Mouse (Mus musculus) urinary bladder, postnatal 25 days (tissue): ENCODE results near the gene Hist1h4d.
"Not testable (repeated sequence)": the region's sequence is repeated elsewhere in the genome, so short reads cannot be mapped to it uniquely, and the experiment has no call there.

ENCODE experiments used
- DNase-seq: peaks from one replicate; pipeline ENCODE4 v3.0.0; 2022; ENCODE audit warnings: low spot score

Gene Hist1h4d

GRCm38 (mm10) chr13:23581408-23582218 is at the start of gene Hist1h4d:
Gene Hist1h4d (plus strand): TSS chr13:23581598.
- DNase-seq: peak; percentile 94

DNA sequence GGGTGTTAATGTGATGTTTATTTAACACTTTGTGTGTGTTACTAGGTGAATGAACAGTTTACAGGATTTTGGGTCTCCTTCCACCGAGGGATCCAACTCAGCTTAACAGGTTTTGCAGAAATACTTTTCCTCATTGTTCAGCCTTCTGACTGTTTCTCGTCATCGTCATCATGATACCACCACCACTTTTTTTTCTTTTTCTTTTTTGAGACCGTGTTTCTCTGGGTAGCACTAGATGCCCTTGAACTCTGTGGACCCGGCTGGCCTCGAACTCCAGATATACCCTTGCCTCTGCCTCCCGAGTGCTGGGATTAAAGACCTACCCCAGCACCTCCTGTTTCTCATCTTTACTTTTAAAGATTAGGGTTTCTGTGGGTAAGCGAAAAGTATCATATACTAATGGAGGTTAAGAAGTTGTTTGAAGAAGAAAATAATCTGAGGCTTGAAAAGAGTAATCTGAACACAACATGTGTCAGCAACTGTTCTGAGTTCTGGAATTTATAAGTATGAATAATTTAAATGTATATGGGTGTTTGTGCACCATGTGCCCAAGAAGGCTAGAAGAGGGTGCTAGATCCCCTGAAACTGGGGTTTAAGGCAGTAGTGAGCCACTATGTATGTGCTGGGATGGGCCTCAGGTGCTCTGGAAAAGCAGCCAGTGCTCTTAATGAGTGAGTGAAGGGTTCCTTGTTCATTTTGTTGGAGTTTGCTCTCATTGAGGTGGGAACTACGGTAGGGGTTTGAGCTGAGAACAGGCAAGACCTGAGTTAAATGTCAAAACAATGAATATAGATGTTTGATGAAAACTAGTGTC is 48.9 kb upstream of the Hist1h4d start:
- no peak for DNase-seq

DNA sequence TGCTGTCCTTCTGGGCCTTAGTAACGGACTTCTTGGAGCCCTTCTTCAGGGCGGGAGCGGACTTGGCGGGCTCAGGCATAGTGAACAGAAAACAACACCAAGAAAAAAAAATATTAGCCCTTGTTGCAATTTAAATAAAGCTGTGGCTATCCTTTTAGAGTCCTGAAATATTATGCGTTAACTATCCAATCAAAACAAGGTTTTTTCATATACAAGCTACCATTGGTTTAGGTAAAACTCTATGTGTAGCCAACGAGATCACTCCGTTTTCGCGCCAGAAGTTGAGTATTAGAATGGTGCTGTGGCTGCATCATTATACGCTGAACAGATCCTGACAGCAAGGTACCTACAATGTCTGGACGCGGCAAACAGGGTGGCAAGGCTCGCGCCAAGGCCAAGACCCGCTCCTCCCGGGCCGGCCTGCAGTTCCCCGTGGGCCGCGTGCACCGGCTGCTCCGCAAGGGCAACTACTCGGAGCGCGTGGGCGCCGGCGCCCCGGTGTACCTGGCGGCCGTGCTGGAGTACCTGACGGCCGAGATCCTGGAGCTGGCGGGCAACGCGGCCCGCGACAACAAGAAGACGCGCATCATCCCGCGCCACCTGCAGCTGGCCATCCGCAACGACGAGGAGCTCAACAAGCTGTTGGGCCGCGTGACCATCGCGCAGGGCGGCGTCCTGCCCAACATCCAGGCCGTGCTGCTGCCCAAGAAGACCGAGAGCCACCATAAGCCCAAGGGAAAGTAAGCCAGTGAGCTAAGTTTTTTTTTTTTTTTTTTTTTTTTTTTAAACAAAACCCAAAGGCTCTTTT is 47.6 kb upstream of the Hist1h4d start, which contains the start of gene Hist1h2af:
Hist1h2af (plus strand) TSS at position 347 of the 808 bp plus-strand sequence.
- DNase-seq: peak; percentile 40

GRCm38 (mm10) chr13:23534368-23535131 is 46.8 kb upstream of the Hist1h4d start:
- DNase-seq: no peak

GRCm38 (mm10) chr13:23535137-23536075 is 46.0 kb upstream of the Hist1h4d start, which contains the start of gene Hist1h3g:
Gene Hist1h3g (plus strand): TSS chr13:23535422.
- DNase-seq: peak; percentile 61

DNA sequence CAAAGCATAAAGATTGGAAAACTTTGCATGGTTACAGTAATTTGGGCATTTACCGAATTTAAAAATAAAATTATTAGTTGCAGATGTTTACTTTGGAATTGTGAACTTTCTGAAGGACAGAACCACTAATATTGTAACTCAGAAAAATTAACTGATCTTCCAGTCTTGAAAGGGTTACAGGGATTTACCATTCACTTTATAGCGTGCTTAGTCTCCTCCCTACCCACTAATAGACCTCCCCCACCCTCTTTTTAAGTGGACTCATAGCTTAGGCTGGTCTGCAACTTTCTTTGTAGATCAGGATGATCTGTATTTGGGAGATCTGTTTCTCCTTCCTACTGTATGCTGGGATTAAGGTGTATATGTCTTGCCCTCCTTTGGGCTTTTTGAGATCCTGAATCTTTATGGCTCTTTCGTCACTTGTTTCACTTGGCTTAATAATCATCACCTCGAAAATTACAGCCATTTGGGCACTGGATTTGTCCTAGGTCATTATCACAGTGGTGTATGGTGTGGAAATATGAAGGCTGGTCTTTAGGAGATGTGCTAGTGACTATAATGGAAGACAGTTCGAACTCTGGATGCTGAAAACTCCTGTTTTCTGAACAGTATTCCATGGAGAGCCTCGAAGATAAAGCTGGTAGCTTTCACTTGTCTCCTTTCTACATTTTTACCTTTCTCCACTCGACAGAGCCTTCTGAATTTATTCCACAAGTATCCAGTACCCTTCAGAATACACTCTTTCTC is 45.1 kb upstream of the Hist1h4d start:
- no peak for DNase-seq

DNA sequence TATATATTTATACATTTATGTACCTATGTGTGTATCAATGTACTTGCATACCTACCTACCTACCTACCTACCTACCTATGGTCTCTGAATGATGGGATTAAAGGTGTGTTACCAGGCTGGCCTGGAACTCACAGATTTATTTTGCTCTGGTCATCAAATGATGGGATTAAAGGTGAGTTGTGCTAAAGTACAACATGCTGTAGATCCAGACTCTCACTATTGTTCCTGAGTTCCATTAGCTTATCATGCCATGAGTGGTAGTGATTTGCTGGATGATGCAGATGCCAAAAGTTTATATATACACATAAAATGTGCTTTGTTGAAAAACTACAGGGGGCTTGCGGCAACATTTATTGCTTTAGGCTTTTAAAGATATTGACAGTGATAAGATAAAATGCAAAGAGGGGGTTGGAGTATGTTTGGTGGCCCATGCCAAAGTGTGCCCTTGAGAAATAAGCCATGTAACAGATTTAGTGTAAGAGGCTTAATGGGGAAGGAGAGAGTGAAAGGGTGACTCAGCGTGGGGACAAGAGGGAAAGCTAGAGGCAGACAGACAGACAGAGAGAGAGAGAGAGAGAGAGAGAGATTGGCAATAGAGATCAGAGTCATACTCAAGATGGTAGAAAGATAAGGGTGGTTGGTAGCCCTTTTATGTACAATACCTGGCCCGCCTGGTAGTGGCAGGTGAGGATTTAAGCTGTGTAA is 44.2 kb upstream of the Hist1h4d start:
- DNase-seq: no peak

DNA sequence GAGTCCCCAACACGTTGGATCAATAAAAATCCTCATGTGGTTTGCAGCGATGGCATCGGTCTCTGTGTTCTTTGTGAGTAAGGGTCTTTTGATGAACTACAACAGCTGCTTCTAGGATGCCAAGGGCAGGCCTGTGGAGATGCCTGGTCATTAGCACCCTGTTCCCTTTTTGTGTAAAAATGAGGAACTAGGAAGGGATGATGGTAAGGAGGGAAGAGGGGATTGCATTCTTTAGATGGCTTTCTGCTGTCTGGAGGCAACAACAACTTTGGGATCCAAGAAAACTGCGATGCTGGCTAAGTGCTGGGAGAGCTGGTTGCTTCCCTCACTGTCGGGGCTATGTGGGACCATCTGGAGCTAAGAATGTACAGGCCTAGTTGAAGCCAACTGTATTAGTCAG is 43.1 kb upstream of the Hist1h4d start:
- no peak for DNase-seq

- DNase-seq: not testable (repeated sequence)
These were observed 41.6 kb upstream of the Hist1h4d start for GRCm38 (mm10) chr13:23539821-23540220.

DNA sequence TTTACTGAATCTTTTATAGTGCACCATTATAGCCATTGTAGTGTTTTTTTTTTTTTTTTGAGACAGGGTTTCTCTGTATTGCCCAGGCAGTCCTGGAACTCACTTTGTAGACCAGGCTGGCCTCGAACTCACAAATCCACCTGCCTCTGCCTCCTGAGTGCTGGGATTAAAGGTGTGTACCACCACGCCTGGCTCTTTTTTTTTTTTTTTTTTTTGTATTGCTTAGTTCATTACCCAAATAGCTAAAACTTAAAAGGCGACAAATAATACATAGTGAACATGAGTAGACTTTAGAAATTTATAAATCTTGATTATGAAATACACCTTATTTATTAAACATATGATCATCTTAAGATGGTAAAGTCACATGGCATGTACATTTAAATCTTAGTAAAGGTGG is 39.9 kb upstream of the Hist1h4d start:
- DNase-seq: no peak

GRCm38 (mm10) chr13:23542225-23542980 is 39.0 kb upstream of the Hist1h4d start:
- not testable (repeated sequence) for DNase-seq

DNA sequence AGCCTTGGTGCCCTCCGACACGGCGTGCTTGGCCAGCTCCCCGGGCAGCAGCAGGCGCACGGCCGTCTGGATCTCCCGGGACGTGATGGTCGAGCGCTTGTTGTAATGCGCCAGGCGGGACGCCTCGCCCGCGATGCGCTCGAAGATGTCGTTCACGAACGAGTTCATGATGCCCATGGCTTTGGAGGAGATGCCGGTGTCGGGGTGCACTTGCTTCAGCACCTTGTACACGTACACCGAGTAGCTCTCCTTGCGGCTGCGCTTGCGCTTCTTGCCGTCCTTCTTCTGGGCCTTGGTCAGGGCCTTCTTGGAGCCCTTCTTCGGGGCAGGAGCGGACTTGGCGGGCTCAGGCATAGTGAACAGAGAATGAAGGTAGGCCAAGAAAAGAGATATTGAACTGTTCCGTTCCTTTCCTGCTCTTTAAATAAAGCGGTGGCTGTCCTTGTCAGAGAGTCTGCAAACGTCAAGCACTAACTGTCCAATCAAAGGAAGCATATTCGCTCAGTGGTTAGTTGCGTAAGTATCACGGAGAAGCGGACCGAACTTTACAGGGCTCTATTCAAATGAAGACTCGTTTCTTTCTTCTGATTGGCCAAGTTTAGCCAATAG is 38.3 kb upstream of the Hist1h4d start, which contains the start of gene Hist1h2bh:
Hist1h2bh (minus strand) TSS at position 394 of the 609 bp plus-strand sequence.
- DNase-seq: not testable (repeated sequence)

GRCm38 (mm10) chr13:23543965-23544786 is 37.2 kb upstream of the Hist1h4d start, which contains the start of gene Hist1h3f:
Gene Hist1h3f (plus strand): TSS chr13:23544052.
- DNase-seq: peak; percentile 48

- not testable (repeated sequence) for DNase-seq
These were observed 36.6 kb upstream of the Hist1h4d start for GRCm38 (mm10) chr13:23544787-23545120.

DNA sequence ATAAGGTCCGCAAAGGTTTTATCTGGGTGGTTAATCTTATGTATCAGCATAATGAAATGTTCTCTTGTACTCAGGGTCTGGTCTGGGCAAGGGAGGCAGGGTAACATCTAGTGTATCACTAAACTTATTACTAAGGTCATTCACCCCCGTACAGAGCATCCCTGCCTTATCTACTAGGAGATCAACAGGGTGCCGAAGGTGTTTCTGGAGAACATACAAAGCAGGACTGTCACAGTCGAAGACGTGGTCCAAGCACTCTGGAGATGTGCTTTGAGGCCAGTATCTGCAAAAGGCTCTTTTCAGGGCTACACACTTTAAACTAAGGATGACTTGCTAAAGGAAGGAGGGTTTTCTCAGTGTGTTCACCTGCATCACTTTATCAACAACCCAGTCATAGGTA is 34.7 kb upstream of the Hist1h4d start:
- no peak for DNase-seq

DNA sequence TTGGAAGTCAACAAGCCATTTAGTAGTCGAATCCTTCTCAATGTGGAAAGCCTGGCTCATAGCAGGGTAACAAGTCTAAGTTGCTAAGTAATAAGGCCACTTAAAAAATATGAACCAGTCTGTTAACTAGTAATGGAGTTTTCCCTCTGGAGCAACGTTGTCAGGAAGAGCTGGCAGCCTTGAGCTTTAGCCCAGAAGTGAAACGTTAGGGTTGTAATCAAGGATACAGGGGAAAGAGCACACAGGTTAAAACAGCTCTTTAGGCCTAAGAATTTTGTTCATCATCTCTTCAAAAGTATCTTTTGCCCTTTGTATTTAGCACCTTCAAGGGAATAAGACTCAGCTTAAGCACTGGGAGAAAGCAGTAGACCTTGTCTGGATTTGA is 30.6 kb upstream of the Hist1h4d start:
- no peak for DNase-seq
